Mouse (Mus musculus): ENCODE data around the gene Cfap58. TPM values are rescaled to one million over a fixed set of nuclear protein-coding genes. Genes with fewer than 3 reads are reported as not detected.
A peak's percentile ranks its signal among the peaks of the same experiment; 100 is the strongest.

Cfap58 gene
- total RNA-seq, 2 experiments from 2014 or later: not detected

- ATAC-seq (replicated peaks; ENCODE audit: poor library complexity, severe bottlenecking): no peak
These were observed 31.7 kb downstream of the Cfap58 start for GRCm38 (mm10) chr19:47968993-47969659.

DNA sequence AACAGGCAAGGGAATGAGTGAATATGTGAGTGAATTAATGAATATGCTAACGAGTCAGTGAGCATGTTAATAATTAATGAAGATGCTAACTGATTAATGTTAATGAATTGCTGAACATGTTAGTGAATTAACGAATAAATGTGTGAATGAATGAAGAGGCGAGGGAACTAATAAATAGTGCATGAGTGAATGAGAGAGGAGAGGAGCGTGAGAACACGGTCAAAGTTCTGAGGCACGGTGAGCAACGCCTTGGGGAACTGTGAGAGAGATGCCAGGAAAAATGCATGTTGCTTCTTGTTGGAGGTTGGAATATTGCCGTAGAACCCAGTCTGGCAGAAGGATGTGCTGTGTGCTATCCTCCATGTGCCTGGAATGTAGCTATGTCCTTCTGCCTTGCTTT lies 33.6 kb downstream of the Cfap58 start:
- no peak for ATAC-seq (replicated peaks; ENCODE audit: poor library complexity, severe bottlenecking)

GRCm38 (mm10) chr19:47978109-47978701 lies 40.7 kb downstream of the Cfap58 start:
- ATAC-seq (replicated peaks; ENCODE audit: poor library complexity, severe bottlenecking): no peak

DNA sequence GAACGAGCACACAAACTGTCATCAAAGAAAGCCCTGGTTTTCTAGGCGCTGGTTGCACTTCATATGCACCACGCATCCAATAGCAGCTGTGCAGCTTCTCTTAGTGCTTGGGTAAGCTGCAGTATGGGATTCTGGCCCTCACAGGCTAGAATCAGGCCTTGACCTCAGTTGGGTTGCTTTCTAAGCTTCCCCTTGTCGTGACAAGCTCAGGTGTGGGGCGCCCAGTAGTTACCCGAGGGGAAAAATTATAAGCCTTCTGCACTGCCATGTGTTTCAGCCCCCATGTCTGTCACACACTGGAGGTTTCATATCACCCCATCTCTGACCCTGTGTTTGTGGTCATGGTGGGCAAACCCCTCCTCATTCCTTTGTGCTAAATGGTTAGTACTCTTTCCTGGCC lies 42.0 kb downstream of the Cfap58 start:
- ATAC-seq (replicated peaks; ENCODE audit: poor library complexity, severe bottlenecking): no peak

GRCm38 (mm10) chr19:47980241-47980640 lies 42.8 kb downstream of the Cfap58 start:
- ATAC-seq (replicated peaks; ENCODE audit: poor library complexity, severe bottlenecking): no peak

DNA sequence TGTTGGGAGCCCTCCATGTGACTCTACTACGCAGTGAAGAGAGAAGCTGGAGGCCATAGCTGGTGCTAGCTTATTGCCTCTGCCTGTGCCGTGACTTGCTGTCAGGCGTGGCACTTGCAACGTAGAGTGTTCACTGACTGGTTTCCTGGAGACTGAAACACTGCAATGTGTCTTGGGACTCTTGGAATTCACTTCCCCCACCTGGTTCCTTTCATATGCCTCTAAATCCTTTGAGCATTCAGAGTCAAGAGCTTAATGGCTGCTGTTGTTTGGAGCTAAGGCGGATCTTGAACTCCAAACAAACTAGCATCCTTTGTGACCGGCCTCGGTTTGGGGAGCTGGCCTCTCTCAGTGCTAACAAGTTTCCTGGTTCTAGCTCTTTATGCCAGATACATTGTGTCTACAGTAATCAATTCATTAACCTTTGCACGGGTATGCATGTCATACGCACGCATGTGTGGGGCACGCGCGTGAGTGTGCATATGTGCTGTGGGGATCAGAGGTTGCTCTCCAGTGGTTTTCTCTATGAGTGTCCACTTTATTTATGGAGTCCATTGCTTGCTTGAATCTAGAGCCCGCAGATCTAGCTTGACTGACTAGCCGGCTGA lies 48.2 kb downstream of the Cfap58 start:
- no peak for ATAC-seq (replicated peaks; ENCODE audit: poor library complexity, severe bottlenecking)

DNA sequence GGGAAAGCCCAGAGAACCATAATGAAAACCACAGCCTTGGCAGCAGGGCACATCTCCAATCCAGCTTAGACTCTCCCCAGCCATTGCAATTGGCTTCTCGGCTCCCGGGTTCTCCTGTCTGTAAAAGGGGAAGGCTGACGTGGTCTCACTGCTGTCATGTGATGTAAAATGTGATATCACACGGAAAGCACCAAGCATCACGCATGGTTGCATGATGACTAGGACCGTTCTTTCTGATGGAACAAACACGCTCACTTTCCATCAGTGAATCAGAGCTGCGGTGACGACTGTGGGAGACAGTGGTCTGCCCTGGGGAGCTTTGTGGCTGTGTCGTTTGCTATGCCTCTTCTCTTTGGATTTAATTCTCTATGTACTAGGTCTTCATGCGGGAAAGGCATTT lies 50.5 kb downstream of the Cfap58 start:
- ATAC-seq (replicated peaks; ENCODE audit: poor library complexity, severe bottlenecking): no peak

- peak; percentile 37 for ATAC-seq (replicated peaks; ENCODE audit: poor library complexity, severe bottlenecking)
These were observed 51.0 kb downstream of the Cfap58 start for GRCm38 (mm10) chr19:47988456-47988855.

- no peak for ATAC-seq (replicated peaks; ENCODE audit: poor library complexity, severe bottlenecking)
These were observed 51.6 kb downstream of the Cfap58 start for GRCm38 (mm10) chr19:47988880-47989574.

DNA sequence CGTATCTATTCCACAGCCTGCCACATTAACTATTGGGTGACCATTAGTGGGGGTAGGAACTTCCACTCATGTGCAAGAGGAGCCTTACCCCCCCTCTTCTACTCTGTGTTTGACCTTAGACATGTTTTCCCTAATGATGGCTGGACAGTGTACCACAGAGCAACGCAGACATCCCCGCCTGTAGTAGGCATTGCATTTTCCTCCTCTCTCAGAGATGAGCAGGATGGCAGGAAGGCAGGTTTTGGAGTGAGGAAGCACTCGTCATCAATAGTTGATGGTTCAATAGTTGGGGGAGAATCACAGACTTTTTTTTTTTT lies 52.1 kb downstream of the Cfap58 start:
- ATAC-seq (replicated peaks; ENCODE audit: poor library complexity, severe bottlenecking): no peak

- no peak for ATAC-seq (replicated peaks; ENCODE audit: poor library complexity, severe bottlenecking)
These were observed 63.8 kb downstream of the Cfap58 start for GRCm38 (mm10) chr19:48001240-48001639.

DNA sequence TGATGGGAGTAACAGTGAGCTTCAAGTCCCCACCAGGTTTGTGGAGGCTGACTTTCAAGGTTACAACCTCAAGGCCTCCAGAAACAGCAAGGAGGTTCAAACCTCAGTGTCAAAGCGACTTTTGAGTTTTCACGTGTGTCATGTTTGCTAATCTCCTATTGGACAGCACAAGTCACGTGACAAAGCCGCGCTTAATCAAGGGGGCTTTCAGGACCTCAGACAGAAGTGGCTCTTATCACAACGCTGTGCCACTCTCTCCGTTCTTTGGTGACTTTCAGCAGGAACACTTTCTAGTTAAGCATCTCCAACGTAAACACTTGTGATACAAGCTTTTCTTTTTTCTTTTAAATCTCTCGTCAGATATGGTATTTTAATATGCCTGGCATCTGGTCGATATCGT lies 64.3 kb downstream of the Cfap58 start:
- ATAC-seq (replicated peaks; ENCODE audit: poor library complexity, severe bottlenecking): no peak

- no peak for ATAC-seq (replicated peaks; ENCODE audit: poor library complexity, severe bottlenecking)
These were observed 71.4 kb downstream of the Cfap58 start for GRCm38 (mm10) chr19:48008771-48009413.

GRCm38 (mm10) chr19:48009586-48010331 lies 72.3 kb downstream of the Cfap58 start:
- no peak for ATAC-seq (replicated peaks; ENCODE audit: poor library complexity, severe bottlenecking)

- ATAC-seq (replicated peaks; ENCODE audit: poor library complexity, severe bottlenecking): no peak
These were observed 82.6 kb downstream of the Cfap58 start for GRCm38 (mm10) chr19:48020103-48020502.

DNA sequence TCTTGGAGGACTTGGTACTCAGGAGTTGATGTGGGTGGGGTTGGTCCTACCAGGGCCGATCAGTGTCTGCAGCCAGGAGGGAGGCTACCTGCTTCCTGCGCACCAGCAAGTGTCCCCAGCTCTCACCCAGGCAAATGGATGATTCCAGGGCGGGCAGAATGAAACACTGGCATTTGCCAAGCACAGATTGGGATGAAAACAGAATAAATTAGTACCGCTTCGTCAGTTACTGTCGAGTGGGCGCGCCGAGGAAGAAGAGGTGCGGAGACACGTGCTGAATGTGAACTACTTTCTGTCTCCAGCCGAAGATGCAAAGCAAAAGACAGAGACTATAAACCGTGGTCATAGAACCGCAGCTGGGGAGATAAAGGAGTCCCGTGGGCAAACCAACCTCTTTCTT lies 84.0 kb downstream of the Cfap58 start:
- no peak for ATAC-seq (replicated peaks; ENCODE audit: poor library complexity, severe bottlenecking)

- no peak for ATAC-seq (replicated peaks; ENCODE audit: poor library complexity, severe bottlenecking)
These were observed 85.3 kb downstream of the Cfap58 start for GRCm38 (mm10) chr19:48022763-48023162.

DNA sequence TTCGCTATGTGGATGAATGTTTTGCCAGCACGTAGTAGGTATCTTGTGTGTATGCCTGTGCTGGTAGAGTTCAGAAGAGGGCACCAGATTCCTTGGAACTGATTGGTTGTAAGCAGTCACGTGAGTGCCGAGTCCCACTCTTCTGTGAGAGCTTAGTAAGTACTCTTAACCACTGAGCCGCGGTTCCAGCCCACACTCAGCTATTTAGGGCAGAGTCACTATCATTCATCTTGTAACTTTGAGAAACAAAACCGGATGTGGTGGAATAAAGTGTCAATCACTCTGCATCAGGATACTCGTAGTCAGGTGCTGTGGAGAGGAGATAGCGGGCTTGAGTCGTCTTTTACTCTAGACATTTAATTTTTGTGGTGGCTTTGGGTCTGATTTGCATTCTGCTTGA lies 86.3 kb downstream of the Cfap58 start:
- ATAC-seq (replicated peaks; ENCODE audit: poor library complexity, severe bottlenecking): peak; percentile 62

GRCm38 (mm10) chr19:48025366-48025765 lies 87.9 kb downstream of the Cfap58 start:
- ATAC-seq (replicated peaks; ENCODE audit: poor library complexity, severe bottlenecking): no peak

GRCm38 (mm10) chr19:48026882-48027281 lies 89.4 kb downstream of the Cfap58 start:
- ATAC-seq (replicated peaks; ENCODE audit: poor library complexity, severe bottlenecking): peak; percentile 67
